Mouse (Mus musculus): ENCODE results near the gene Hnrnpk. TPM values are rescaled to one million over a fixed set of nuclear protein-coding genes. Genes with fewer than 3 reads are reported as not detected.

Hnrnpk gene
- 640 and 758 TPM in 2 replicates for polyA plus RNA-seq (2015; fragmentation: Nextera tagmentation; extraction: Ambion mirVana)

GRCm38 (mm10) chr13:58403243-58403642, at the start of gene Hnrnpk:
Hnrnpk (minus strand) TSS chr13:58403343.

GRCm38 (mm10) chr13:58402003-58402743, 970 bp downstream of the Hnrnpk start, which contains the start of gene Rmi1:
Rmi1 (plus strand) TSS chr13:58402248.

GRCm38 (mm10) chr13:58384779-58385546, 18.2 kb downstream of the Hnrnpk start, which contains the start of gene 2210016F16Rik:
2210016F16Rik (minus strand) TSS chr13:58385225.

GRCm38 (mm10) chr13:58358629-58359303, 44.4 kb downstream of the Hnrnpk start, which contains the start of gene Kif27:
Kif27 (minus strand) TSS chr13:58359122.

MicroRNAs encoded within 50 kb of the gene (microRNA counts, 519-probe panel; counts per million panel counts)
- microRNA mmu-miR-7a: 2,714 counts per million, percentile 37 among the panel's probes with 10 or more counts

Small RNA genes within 50 kb of the gene (microRNA-seq; reads per million reads assigned to microRNA genes)
- gene Mir7-1: 51.6 reads per million, percentile 40 among the genes with 10 or more reads in this experiment

Other genes starting within 250 kb of the Hnrnpk start
- gene Idnk, start 245.7 kb downstream of the Hnrnpk start, polyA plus RNA-seq (2015; fragmentation: Nextera tagmentation; extraction: Ambion mirVana): 22.3 and 23.1 TPM in 2 replicates
- 51.5 and 60.2 TPM in 2 replicates for gene Ubqln1, start 187.7 kb downstream of the Hnrnpk start, polyA plus RNA-seq (2015; fragmentation: Nextera tagmentation; extraction: Ambion mirVana)
- 14.9 and 18.9 TPM in 2 replicates for gene Gkap1, start 127.6 kb downstream of the Hnrnpk start, polyA plus RNA-seq (2015; fragmentation: Nextera tagmentation; extraction: Ambion mirVana)
- gene Kif27, start 44.2 kb downstream of the Hnrnpk start, polyA plus RNA-seq (2015; fragmentation: Nextera tagmentation; extraction: Ambion mirVana): 0.20 and 0.22 TPM in 2 replicates
- 30.6 and 31.2 TPM in 2 replicates for gene 2210016F16Rik, start 18.1 kb downstream of the Hnrnpk start, polyA plus RNA-seq (2015; fragmentation: Nextera tagmentation; extraction: Ambion mirVana)
- gene Rmi1, start 1.1 kb downstream of the Hnrnpk start, polyA plus RNA-seq (2015; fragmentation: Nextera tagmentation; extraction: Ambion mirVana): 11.9 and 14.5 TPM in 2 replicates
- gene Slc28a3, start 207.5 kb upstream of the Hnrnpk start, polyA plus RNA-seq (2015; fragmentation: Nextera tagmentation; extraction: Ambion mirVana): 0.20 and 0.21 TPM in 2 replicates